Mouse (Mus musculus): ENCODE data around the gene Nr1h5. TPM values are rescaled to one million over a fixed set of nuclear protein-coding genes. Genes with fewer than 3 reads are reported as not detected.

The Nr1h5 gene
- polyA plus RNA-seq (2015; fragmentation: Illumina TruSeq; extraction: RNeasy Lipid Tissue Mini Kit (QIAGEN cat#74804); ENCODE audit: insufficient read depth, low replicate concordance), result not detected

GRCm38 (mm10) chr3:102964033-102964432, at the start of gene Nr1h5:
Gene Nr1h5, minus strand, starts transcription at chr3:102964133.

GRCm38 (mm10) chr3:102995605-102996321, 31.8 kb upstream of the Nr1h5 start, which contains the start of gene Sike1:
Gene Sike1, plus strand, starts transcription at chr3:102995708.

DNA sequence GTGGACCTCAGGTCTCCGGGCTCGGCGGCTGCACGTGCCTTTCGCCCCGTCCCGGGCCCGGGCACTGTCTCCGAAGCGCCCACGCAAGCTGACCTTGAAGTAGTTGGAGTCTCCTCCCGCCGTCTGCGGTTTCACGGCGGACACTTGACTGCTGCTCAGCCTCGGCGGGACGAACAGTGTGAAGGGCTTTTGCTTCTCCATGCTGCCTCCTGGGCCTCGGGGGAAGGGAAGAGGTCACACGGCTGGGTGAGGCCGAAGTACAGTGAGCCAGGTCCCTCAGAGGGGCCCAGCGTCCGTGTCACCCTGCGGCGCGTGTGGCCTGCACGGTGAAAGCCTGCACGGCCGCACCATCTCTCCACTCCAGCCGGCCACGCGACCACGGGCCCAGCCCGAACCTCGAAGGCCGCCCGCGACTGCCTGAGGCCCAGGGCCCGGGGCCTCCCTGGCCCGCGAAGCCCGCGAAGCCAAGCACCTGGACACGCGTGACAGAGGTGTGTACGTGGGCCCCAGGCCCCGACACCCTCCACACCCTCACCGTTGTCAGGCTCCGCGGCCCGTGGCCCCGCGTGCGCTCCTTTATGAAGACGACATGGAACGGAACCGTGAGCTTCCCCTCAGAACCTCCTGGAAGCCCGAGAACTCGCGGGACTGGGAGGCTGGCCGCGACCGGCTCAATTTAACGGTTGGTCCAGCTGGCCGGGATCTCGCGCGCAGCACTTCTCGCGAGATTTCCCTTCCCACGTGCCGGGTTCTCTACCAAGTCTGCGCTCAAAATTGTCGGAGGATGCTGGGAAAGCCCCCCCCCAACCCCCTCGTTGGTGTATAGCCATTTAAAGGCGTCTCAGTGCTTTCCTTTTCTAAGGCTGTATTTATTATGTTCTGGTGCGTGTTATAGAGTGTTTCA, 28.2 kb downstream of the Nr1h5 start, which contains the start of gene Sycp1:
Gene Sycp1 (minus strand): TSS at position 650 of the 904 bp plus-strand sequence.

Other genes with a start within 250 kb of the Nr1h5 start
- 16.5 TPM for gene Tspan2, start 229.6 kb downstream of the Nr1h5 start, polyA plus RNA-seq (2015; fragmentation: Illumina TruSeq; extraction: RNeasy Lipid Tissue Mini Kit (QIAGEN cat#74804); ENCODE audit: insufficient read depth, low replicate concordance)
- gene Tshb, start 181.4 kb downstream of the Nr1h5 start, polyA plus RNA-seq (2015; fragmentation: Illumina TruSeq; extraction: RNeasy Lipid Tissue Mini Kit (QIAGEN cat#74804); ENCODE audit: insufficient read depth, low replicate concordance), result not detected
- not detected for gene Sycp1, start 28.0 kb downstream of the Nr1h5 start, polyA plus RNA-seq (2015; fragmentation: Illumina TruSeq; extraction: RNeasy Lipid Tissue Mini Kit (QIAGEN cat#74804); ENCODE audit: insufficient read depth, low replicate concordance)
- 93.6 TPM for gene Sike1, start 31.6 kb upstream of the Nr1h5 start, polyA plus RNA-seq (2015; fragmentation: Illumina TruSeq; extraction: RNeasy Lipid Tissue Mini Kit (QIAGEN cat#74804); ENCODE audit: insufficient read depth, low replicate concordance)
- gene Csde1, start 56.3 kb upstream of the Nr1h5 start, polyA plus RNA-seq (2015; fragmentation: Illumina TruSeq; extraction: RNeasy Lipid Tissue Mini Kit (QIAGEN cat#74804); ENCODE audit: insufficient read depth, low replicate concordance), result 337 TPM
- 97.2 TPM for gene Nras, start 94.2 kb upstream of the Nr1h5 start, polyA plus RNA-seq (2015; fragmentation: Illumina TruSeq; extraction: RNeasy Lipid Tissue Mini Kit (QIAGEN cat#74804); ENCODE audit: insufficient read depth, low replicate concordance)
- 4.2 TPM for gene Ampd1, start 109.9 kb upstream of the Nr1h5 start, polyA plus RNA-seq (2015; fragmentation: Illumina TruSeq; extraction: RNeasy Lipid Tissue Mini Kit (QIAGEN cat#74804); ENCODE audit: insufficient read depth, low replicate concordance)
- gene Dennd2c, start 138.5 kb upstream of the Nr1h5 start, polyA plus RNA-seq (2015; fragmentation: Illumina TruSeq; extraction: RNeasy Lipid Tissue Mini Kit (QIAGEN cat#74804); ENCODE audit: insufficient read depth, low replicate concordance), result 3.1 TPM
- 110 TPM for gene Bcas2, start 207.5 kb upstream of the Nr1h5 start, polyA plus RNA-seq (2015; fragmentation: Illumina TruSeq; extraction: RNeasy Lipid Tissue Mini Kit (QIAGEN cat#74804); ENCODE audit: insufficient read depth, low replicate concordance)